Comparison of ENCODE assay signal across 9 mouse cellular contexts in genomic region chr19:14635213-14635928, GRCm38 (mm10). TPM values are rescaled to one million over a fixed set of nuclear protein-coding genes. Genes with fewer than 3 reads are reported as not detected.
DNase-seq lines count a peak whose midpoint lies in the region; ATAC-seq and TF ChIP-seq lines count a peak whose summit lies in the region.
"Had no signal": no experiment of that assay in that cellular context is flagged by ENCODE, and none has a peak within 500 bp of the region (broad histone marks: within the 10 kb centered on the region; RNA-seq: fewer than 3 reads in every experiment).

No protein-coding gene starts in this region.

- peaks cover 6% of the 10 kb centered on the region for H3K4me1 ChIP-seq in heart, embryonic 13.5 days
- H3K4me1 ChIP-seq in liver, embryonic 11.5 days (replicated peaks; ENCODE audit: control insufficient read depth, insufficient read depth, low read length) = peaks cover 12% of the 10 kb centered on the region
- H3K4me1 ChIP-seq in cerebellum, adult 2 months (ENCODE audit: control insufficient read depth, insufficient read depth, low read length) = no peaks in the 10 kb centered on the region

- peak; percentile 4 for DNase-seq in layer of hippocampus, adult 9-11 months
- no peak for DNase-seq in layer of hippocampus, adult 18-20 months (ENCODE audit: low spot score in 2 of 2)
- DNase-seq in ZHBTc4 (ENCODE audit: low read depth, low spot score) = peak; percentile 94
- DNase-seq in liver, embryonic 11.5 days (ENCODE audit: low spot score) = no peak
- DNase-seq in cerebellum, adult 2 months = no peak
- DNase-seq in spleen, adult 18-20 months = no peak
- DNase-seq: midbrain, embryonic 14.5 days had no signal

- peak overlapping the region; percentile 25 for H3K4me2 ChIP-seq in heart, embryonic 13.5 days
- H3K4me2 ChIP-seq in liver, embryonic 11.5 days = peak overlapping the region; percentile 42

- 0 out of 2 replicates have a peak overlapping the region, but pooled peaks have one; percentile 2 for H3K27ac ChIP-seq in heart, embryonic 13.5 days (replicated peaks)
- H3K27ac ChIP-seq in liver, embryonic 11.5 days (ENCODE audit: low read depth, low read length) = peak overlapping the region; percentile 67
- no peak overlapping the region for H3K27ac ChIP-seq in cerebellum, adult 2 months (ENCODE audit: insufficient read depth, low read length)

- H3K9me3 ChIP-seq in heart, embryonic 13.5 days = no peaks in the 10 kb centered on the region
- H3K9me3 ChIP-seq in liver, embryonic 11.5 days (ENCODE audit: control insufficient read depth, low read length) = no peaks in the 10 kb centered on the region

- no peak overlapping the region for H3K9ac ChIP-seq in heart, embryonic 13.5 days
- 0 out of 2 replicates have a peak overlapping the region, but pooled peaks have one; percentile 12 for H3K9ac ChIP-seq in liver, embryonic 11.5 days (ENCODE audit: low read depth, low read length)

- no peak for TF ChIP-seq CTCF in cerebellum, adult 2 months (IDR thresholded peaks at IDR 0.05; ENCODE audit: borderline replicate concordance, insufficient read depth, low read depth, low read length)

- no peak for TF ChIP-seq POLR2A in cerebellum, adult 2 months (IDR thresholded peaks at IDR 0.05; ENCODE audit: borderline replicate concordance, insufficient read depth, low read length)

- no peak for ATAC-seq in heart, embryonic 13.5 days (ENCODE audit: extremely low read depth, insufficient number of reproducible peaks, low FRiP score, low TSS enrichment)
- peak; percentile 54; the same call in 1 of the 2 replicates for ATAC-seq in liver, embryonic 11.5 days (replicated peaks; ENCODE audit: low FRiP score)
- no peak for ATAC-seq in erythroid progenitor cell, adult 5-6 weeks (replicated peaks; ENCODE audit: low FRiP score, poor library complexity, severe bottlenecking)

- WGBS in heart, embryonic 13.5 days = 35% methylated on average over 10 of the region's 10 CpGs
- WGBS in liver, embryonic 11.5 days = 24% methylated on average over 10 of the region's 10 CpGs
- WGBS in cerebellum, adult 2 months = 66% methylated on average over 10 of the region's 10 CpGs

- H3K36me3 ChIP-seq in heart, embryonic 13.5 days = no peaks in the 10 kb centered on the region
- H3K36me3 ChIP-seq in liver, embryonic 11.5 days (ENCODE audit: control insufficient read depth, insufficient read depth, low read length) = no peaks in the 10 kb centered on the region

- no peak overlapping the region for H3K4me3 ChIP-seq in heart, embryonic 13.5 days
- no peak overlapping the region for H3K4me3 ChIP-seq in liver, embryonic 11.5 days (ENCODE audit: low read depth, low read length)
- H3K4me3 ChIP-seq in cerebellum, adult 2 months (replicated peaks; ENCODE audit: insufficient read depth, low read depth, low read length) = no peak overlapping the region

- no peaks in the 10 kb centered on the region for H3K27me3 ChIP-seq in heart, embryonic 13.5 days (replicated peaks)
- no peaks in the 10 kb centered on the region for H3K27me3 ChIP-seq in liver, embryonic 11.5 days (replicated peaks; ENCODE audit: control insufficient read depth, insufficient read depth, low read length)
- no peaks in the 10 kb centered on the region for H3K27me3 ChIP-seq in cerebellum, adult 2 months (ENCODE audit: control insufficient read depth, insufficient read depth, low read length)

RNA-seq across cellular contexts. Expression of gene Tle4, which starts 37.5 kb away (rescaled TPM):
- 10 to 100 TPM; 44.4 TPM for total RNA-seq in layer of hippocampus, adult 18-20 months (2021)
- 5.8 and 5.9 TPM in 2 replicates for polyA plus RNA-seq in heart, embryonic 13.5 days (2015; fragmentation: Nextera tagmentation; extraction: Ambion mirVana)
- polyA plus RNA-seq in liver, embryonic 11.5 days (2014; fragmentation: Nextera tagmentation; extraction: Ambion mirVana) = 11.4 and 13.0 TPM in 2 replicates
- 16.1 and 16.3 TPM in 2 replicates for polyA plus RNA-seq in cerebellum, adult 2 months (2012; rRNA removed)
- total RNA-seq in erythroid progenitor cell, adult 5-6 weeks (2015; ENCODE audit: low replicate concordance) = 20.2 and 22.6 TPM in 2 replicates
- total RNA-seq in erythroid progenitor cell, adult 5-6 weeks (2017; ENCODE audit: low replicate concordance) = 11.0 and 14.4 TPM in 2 replicates

Comparison
In these comparisons a context has a peak if more than half of its experiments do, and no peak if none do; other contexts are left out.
1. DNase-seq: peak in layer of hippocampus, adult 9-11 months (single experiment) and ZHBTc4 (single experiment); none in layer of hippocampus, adult 18-20 months (0 of 2), liver, embryonic 11.5 days (single experiment), cerebellum, adult 2 months (0 of 2) and spleen, adult 18-20 months (0 of 2).